Mouse (Mus musculus) spleen, adult 2 months (tissue): ENCODE measurements around the gene Bmper. TPM values are rescaled to one million over a fixed set of nuclear protein-coding genes. Genes with fewer than 3 reads are reported as not detected.

Experiments used
- DNase-seq, 2 experiments: peaks; one replicate each; pipeline versions ENCODE4 v3.0.0 to v3.0.0-alpha.2; 2012 to 2021; ENCODE audit warnings: low spot score in 2 of 2, low read depth in 1 of 2
- H3K27ac ChIP-seq: fragments of 200-500 bp; 2 replicates; pipeline ENCODE4 v1.5.1; 2012; ENCODE audit warnings: low read length, inconsistent platforms; ENCODE audit not compliant: insufficient read depth
- H3K27me3 ChIP-seq: fragments of 200-500 bp; 2 replicates; pipeline ENCODE4 v1.6.1; 2012; ENCODE audit warnings: mild to moderate bottlenecking, moderate library complexity, low read length, inconsistent platforms; ENCODE audit not compliant: control insufficient read depth, insufficient read depth
- H3K36me3 ChIP-seq: fragments of 200-500 bp; 2 replicates; pipeline ENCODE4 v1.6.1; 2012; ENCODE audit warnings: mild to moderate bottlenecking, low read length, inconsistent platforms; ENCODE audit not compliant: control insufficient read depth, insufficient read depth
- H3K4me1 ChIP-seq: fragments of 200-500 bp; 2 replicates; pipeline ENCODE4 v1.6.1; 2011; ENCODE audit warnings: inconsistent platforms; ENCODE audit not compliant: control insufficient read depth, insufficient read depth, insufficient read length
- H3K4me3 ChIP-seq: fragments of 200-500 bp; 2 replicates; pipeline ENCODE4 v1.5.1; 2011; ENCODE audit warnings: mild to moderate bottlenecking, inconsistent platforms; ENCODE audit not compliant: insufficient read depth, insufficient read length; ENCODE audit errors: extremely low read depth
- CTCF ChIP-seq: fragments of 200-500 bp; IDR thresholded peaks from 2 replicates; pipeline ENCODE4 v1.5.1; 2011; ENCODE audit warnings: mild to moderate bottlenecking, inconsistent platforms; ENCODE audit not compliant: insufficient read depth, insufficient read length, insufficient replicate concordance; ENCODE audit errors: extremely low read depth
- POLR2A ChIP-seq: fragments of 200-500 bp; IDR thresholded peaks from 2 replicates; pipeline ENCODE4 v1.6.1; 2011; ENCODE audit warnings: low read depth, low read length, inconsistent platforms
- WGBS: fragments of 180-500 bp; shearing (Covaris S2); methylation state at CpG from one replicate; pipeline ENCODE4 v1.1.7; 2018; 5-methylcytosine and 5-hydroxymethylcytosine counted together
- polyA plus RNA-seq: library from polyadenylated mRNA; depleted of rRNA; stranded (reverse); fragments of >200 nt; gene quantifications from 2 replicates; pipeline ENCODE4 v1.2.3, GENCODE M21; 2012

Bmper gene
- polyA plus RNA-seq, 1 experiment = 0.44 TPM

DNA sequence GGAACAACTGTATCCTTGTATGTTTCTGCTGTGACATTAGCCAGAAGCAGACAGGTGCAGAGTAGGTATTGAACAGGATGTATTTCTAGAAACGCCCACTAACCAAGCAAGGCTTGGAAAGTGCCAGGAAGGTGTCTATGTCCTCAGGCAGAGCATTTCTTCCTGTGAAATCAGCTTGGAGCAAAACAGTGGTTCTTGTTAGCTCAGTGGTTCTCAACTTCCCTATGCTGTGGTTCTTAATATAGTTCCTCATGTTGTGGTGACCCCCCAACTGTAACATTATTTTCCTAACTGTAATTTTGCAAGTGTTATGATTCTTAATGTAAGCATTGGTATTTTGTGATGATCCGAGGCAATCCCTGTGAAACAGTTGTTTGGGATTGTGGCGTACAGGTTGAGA lies 70.7 kb downstream of the Bmper start:
- Histone ChIP-seq H3K36me3 (no peaks in the 10 kb centered on the region), H3K4me3 (no peak overlapping the region), H3K4me1 (no peaks in the 10 kb centered on the region), H3K27ac (no peak overlapping the region), H3K27me3 (no peaks in the 10 kb centered on the region)
- no peak for DNase-seq
- TF ChIP-seq CTCF = no peak
- TF ChIP-seq POLR2A = no peak
- 56% methylated on average over 3 of the region's 3 CpGs for WGBS

DNA sequence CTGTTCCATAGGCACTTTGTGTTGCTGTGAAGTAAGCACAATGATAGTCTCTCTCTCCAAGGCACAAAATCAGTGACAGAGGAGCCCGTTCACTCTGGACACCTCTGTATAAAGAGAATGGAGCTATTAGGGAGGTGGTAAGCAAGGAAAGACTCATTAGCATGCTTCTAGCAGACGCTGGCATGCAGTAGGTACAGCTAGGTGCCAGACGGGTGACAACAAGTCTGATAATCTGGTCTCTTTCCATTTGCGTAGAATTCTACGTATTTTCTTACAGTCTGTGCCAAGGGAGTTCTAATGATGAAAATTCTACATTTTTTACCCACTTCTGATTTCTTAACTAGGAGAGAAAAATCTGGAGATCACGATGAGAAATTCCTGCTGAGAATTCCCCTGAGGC lies 72.7 kb downstream of the Bmper start:
- Histone ChIP-seq H3K27ac (no peak overlapping the region), H3K36me3 (no peaks in the 10 kb centered on the region), H3K4me3 (no peak overlapping the region), H3K4me1 (no peaks in the 10 kb centered on the region), H3K27me3 (no peaks in the 10 kb centered on the region)
- TF ChIP-seq CTCF = no peak
- no peak for TF ChIP-seq POLR2A
- no peak for DNase-seq
- WGBS = 91% methylated on average over 6 of the region's 6 CpGs

DNA sequence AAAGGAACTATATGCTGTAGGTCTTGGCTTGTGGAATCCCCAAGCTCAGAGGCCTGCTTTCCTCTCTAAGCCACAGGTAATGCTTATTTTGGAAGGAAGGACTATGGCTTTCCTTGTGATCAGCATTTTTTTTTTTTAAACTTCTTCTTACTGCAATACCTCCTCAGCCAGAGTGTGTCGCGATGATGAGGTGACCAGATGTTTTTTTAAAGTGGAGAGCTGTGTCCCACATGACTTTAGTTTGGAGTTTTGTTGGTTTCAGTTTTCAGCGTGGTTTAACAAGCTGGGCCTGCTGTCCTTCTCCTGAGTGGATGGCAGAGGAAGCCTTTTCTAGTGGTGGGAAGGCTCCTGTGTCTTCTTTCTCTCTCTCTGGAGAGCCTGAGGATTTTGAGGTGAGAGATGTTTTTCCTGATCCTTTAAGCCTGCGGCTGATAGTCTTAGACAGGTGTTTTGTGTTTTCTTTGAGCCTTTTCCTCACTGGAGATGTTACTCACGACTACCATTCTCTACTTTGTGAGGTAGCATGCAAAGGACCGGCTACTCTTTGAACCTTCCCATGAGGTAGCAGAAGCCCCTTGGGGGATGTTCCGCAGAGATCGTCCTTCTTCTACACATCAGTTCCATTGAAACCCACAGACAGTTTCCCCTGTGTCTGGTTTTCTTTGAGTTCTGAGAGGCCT lies 74.8 kb downstream of the Bmper start:
- Histone ChIP-seq H3K4me3 (no peak overlapping the region), H3K27ac (no peak overlapping the region), H3K36me3 (no peaks in the 10 kb centered on the region), H3K4me1 (no peaks in the 10 kb centered on the region), H3K27me3 (no peaks in the 10 kb centered on the region)
- 65% methylated on average over 8 of the region's 8 CpGs for WGBS
- TF ChIP-seq POLR2A (no peak), CTCF (no peak)
- DNase-seq = no peak

DNA sequence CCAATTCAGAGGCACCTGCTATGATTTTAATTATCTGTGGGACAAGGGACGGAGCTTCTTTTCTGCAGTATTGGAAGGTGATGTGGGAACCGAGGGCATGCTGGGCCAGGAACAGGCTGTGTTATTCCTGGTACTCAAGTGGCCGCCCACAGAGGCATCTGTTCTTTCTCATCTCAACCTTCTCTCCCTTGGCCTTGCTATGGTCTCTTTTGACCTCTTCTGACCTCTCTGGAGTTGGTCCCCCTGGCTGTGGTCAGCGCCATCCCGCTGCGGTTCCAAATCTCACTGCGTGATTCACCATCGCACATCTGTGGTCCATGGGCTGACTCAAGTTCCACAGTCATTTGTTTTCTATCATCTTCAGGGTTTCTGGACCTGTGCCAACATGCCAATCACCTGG lies 77.5 kb downstream of the Bmper start:
- TF ChIP-seq POLR2A (no peak), CTCF (no peak)
- DNase-seq = no peak
- H3K4me3 ChIP-seq = no peak overlapping the region
- WGBS = 96% methylated on average over 8 of the region's 8 CpGs
- H3K4me1 ChIP-seq = no peaks in the 10 kb centered on the region
- no peaks in the 10 kb centered on the region for H3K36me3 ChIP-seq
- no peaks in the 10 kb centered on the region for H3K27me3 ChIP-seq
- H3K27ac ChIP-seq = no peak overlapping the region

DNA sequence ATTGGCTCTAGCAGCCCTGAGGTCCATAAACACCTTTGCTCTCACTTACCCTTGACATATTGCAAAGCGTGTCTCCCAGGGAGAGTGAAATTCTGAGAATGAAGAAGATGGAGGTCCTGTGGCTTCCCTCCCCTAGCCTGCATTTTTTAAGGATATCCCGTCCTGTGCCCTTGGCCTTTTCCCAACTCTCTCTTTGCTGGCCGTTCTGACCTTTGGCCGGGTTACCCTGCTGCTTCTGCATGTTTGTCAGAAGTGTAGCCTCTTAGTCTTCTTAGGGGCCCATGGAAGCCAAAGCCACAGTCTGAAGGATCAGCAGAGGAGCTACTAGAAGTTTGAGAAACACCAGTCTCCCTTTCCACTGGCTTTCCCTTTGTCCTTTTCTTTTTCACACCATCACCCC lies 82.8 kb downstream of the Bmper start:
- H3K4me3 ChIP-seq = no peak overlapping the region
- no peak for DNase-seq
- H3K4me1 ChIP-seq = no peaks in the 10 kb centered on the region
- WGBS = 81% methylated on average over 4 of the region's 4 CpGs
- H3K27me3 ChIP-seq = no peaks in the 10 kb centered on the region
- H3K27ac ChIP-seq = no peak overlapping the region
- no peaks in the 10 kb centered on the region for H3K36me3 ChIP-seq
- TF ChIP-seq CTCF (no peak), POLR2A (no peak)

DNA sequence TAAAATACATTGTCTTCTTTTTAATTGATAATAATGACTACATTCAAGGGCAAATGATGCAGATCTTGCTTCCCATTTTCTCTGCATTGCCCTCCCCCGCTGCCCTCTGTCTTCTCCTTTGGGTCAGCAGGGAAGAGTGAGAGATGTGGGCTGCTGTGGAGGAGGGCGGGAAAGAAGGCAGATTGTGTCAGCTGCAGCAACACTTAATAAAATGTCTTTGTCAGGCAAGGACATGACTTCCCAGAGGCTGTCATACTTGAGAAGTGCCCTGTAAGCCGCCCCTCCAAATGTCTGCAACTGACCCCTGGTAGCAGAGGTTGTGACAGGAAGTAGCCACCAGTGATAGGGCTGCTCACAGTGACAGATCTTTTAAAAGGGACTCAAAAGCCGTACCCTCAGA lies 83.3 kb downstream of the Bmper start:
- Histone ChIP-seq H3K4me1 (no peaks in the 10 kb centered on the region), H3K27ac (no peak overlapping the region), H3K27me3 (no peaks in the 10 kb centered on the region), H3K4me3 (no peak overlapping the region), H3K36me3 (no peaks in the 10 kb centered on the region)
- 86% methylated on average over 4 of the region's 4 CpGs for WGBS
- no peak for DNase-seq
- TF ChIP-seq CTCF (no peak), POLR2A (no peak)

DNA sequence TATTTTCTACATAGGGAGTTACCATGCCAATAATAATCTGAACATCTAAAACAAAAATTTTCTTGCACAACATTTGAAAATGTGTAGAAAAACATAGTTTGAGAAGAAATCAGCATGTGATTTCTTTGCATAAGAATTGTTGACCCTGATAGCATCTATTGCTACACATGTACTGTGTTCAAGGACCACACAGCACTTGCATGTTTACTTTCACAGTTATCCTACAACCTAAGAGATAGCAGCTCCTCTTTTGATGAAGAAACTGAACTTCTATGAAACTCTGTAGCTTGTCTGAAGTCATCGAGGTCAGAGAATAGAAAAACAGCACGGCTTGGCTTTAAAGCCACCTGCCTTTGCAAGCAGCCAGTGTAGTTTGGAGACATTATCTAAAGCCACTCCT lies 85.0 kb downstream of the Bmper start:
- no peak overlapping the region for H3K4me3 ChIP-seq
- no peak for TF ChIP-seq POLR2A
- no peak for TF ChIP-seq CTCF
- DNase-seq = no peak
- H3K36me3 ChIP-seq = no peaks in the 10 kb centered on the region
- H3K27me3 ChIP-seq = no peaks in the 10 kb centered on the region
- no peaks in the 10 kb centered on the region for H3K4me1 ChIP-seq
- H3K27ac ChIP-seq = no peak overlapping the region
- WGBS = 90% methylated on average over 2 of the region's 2 CpGs
